Mouse (Mus musculus) bone marrow macrophage, adult 2 months (primary cell): ENCODE data around the gene Lancl3. TPM values are rescaled to one million over a fixed set of nuclear protein-coding genes. Genes with fewer than 3 reads are reported as not detected.
"Not testable (repeated sequence)": the region's sequence is repeated elsewhere in the genome, so short reads cannot be mapped to it uniquely, and the experiment has no call there.

Source experiments
- H3K27ac ChIP-seq: 2 replicates; pipeline ENCODE4 v1.5.1; 2012; ENCODE audit warnings: low read depth, low read length; ENCODE audit not compliant: insufficient read depth
- H3K4me1 ChIP-seq: 2 replicates; pipeline ENCODE4 v1.6.1; 2012; ENCODE audit warnings: low read length; ENCODE audit not compliant: control insufficient read depth, insufficient read depth
- H3K4me3 ChIP-seq: 2 replicates; pipeline ENCODE4 v1.5.1; 2012; ENCODE audit warnings: mild to moderate bottlenecking, low read length, moderate library complexity; ENCODE audit not compliant: insufficient read depth
- CTCF ChIP-seq: IDR thresholded peaks from 2 replicates; pipeline ENCODE4 v1.5.1; 2012; ENCODE audit warnings: low read depth, mild to moderate bottlenecking, low read length, moderate library complexity
- POLR2A ChIP-seq: IDR thresholded peaks from 2 replicates; pipeline ENCODE4 v1.6.1; 2012; ENCODE audit warnings: mild to moderate bottlenecking, low read depth, low read length, borderline replicate concordance
- polyA plus RNA-seq: library from polyadenylated mRNA; stranded (reverse); fragments of >200 nt; gene quantifications from 2 replicates; pipeline ENCODE4 v1.2.4, GENCODE M21; 2012; ENCODE audit not compliant: missing spikeins, insufficient read depth, insufficient read length

Gene Lancl3
- polyA plus RNA-seq, 1 experiment = not detected

- no peak for TF ChIP-seq POLR2A
- TF ChIP-seq CTCF = no peak
- Histone ChIP-seq H3K27ac (no peak overlapping the region), H3K4me3 (no peak overlapping the region), H3K4me1 (no peaks in the 10 kb centered on the region)
Measured at GRCm38 (mm10) chrX:9298413-9298864, 98.7 kb downstream of the Lancl3 start.

GRCm38 (mm10) chrX:9302791-9303190 is 103.1 kb downstream of the Lancl3 start:
- TF ChIP-seq CTCF = no peak
- TF ChIP-seq POLR2A = no peak
- Histone ChIP-seq H3K27ac (no peak overlapping the region), H3K4me3 (no peak overlapping the region), H3K4me1 (no peaks in the 10 kb centered on the region)

- Histone ChIP-seq H3K4me3 (no peak overlapping the region), H3K4me1 (no peaks in the 10 kb centered on the region), H3K27ac (no peak overlapping the region)
- no peak for TF ChIP-seq POLR2A
- no peak for TF ChIP-seq CTCF
Measured at GRCm38 (mm10) chrX:9303455-9303854, 103.8 kb downstream of the Lancl3 start.

GRCm38 (mm10) chrX:9316457-9316856 is 116.8 kb downstream of the Lancl3 start:
- H3K4me3 ChIP-seq, H3K27ac ChIP-seq, H3K4me1 ChIP-seq: not testable (repeated sequence)

Other genes with a start within 250 kb of the Lancl3 start
- not detected in 2 replicates for gene Fthl17b, start 236.9 kb upstream of the Lancl3 start, polyA plus RNA-seq
- gene Fthl17c, start 223.3 kb upstream of the Lancl3 start, polyA plus RNA-seq = not detected in 2 replicates
- not detected in 2 replicates for gene Fthl17d, start 213.1 kb upstream of the Lancl3 start, polyA plus RNA-seq
- gene Fthl17e, start 166.4 kb upstream of the Lancl3 start, polyA plus RNA-seq = not detected in 2 replicates
- gene Fthl17f, start 136.9 kb upstream of the Lancl3 start, polyA plus RNA-seq = not detected in 2 replicates
- not detected in 2 replicates for gene 4930402K13Rik, start 95.3 kb upstream of the Lancl3 start, polyA plus RNA-seq
- not detected in 2 replicates for gene Gm14862, start 57.0 kb downstream of the Lancl3 start, polyA plus RNA-seq
- 0.84 and 0.92 TPM in 2 replicates for gene Xk, start 72.9 kb downstream of the Lancl3 start, polyA plus RNA-seq
- gene H2al1m, start 83.9 kb downstream of the Lancl3 start, polyA plus RNA-seq = not detected in 2 replicates
- gene H2al1k, start 150.7 kb downstream of the Lancl3 start, polyA plus RNA-seq = not detected in 2 replicates